Mouse (Mus musculus): ENCODE measurements around the gene Yars. TPM values are rescaled to one million over a fixed set of nuclear protein-coding genes. Genes with fewer than 3 reads are reported as not detected.

Yars gene
- total and polyA plus RNA-seq, 3 experiments = 11.2 to 98.6 (median 84.8) TPM

GRCm38 (mm10) chr4:129251482-129252125 lies 62.0 kb downstream of the Yars start:
- peak; percentile 69 for DNase-seq

- DNase-seq = no peak
These were observed 62.9 kb downstream of the Yars start for GRCm38 (mm10) chr4:129252492-129252891.

DNA sequence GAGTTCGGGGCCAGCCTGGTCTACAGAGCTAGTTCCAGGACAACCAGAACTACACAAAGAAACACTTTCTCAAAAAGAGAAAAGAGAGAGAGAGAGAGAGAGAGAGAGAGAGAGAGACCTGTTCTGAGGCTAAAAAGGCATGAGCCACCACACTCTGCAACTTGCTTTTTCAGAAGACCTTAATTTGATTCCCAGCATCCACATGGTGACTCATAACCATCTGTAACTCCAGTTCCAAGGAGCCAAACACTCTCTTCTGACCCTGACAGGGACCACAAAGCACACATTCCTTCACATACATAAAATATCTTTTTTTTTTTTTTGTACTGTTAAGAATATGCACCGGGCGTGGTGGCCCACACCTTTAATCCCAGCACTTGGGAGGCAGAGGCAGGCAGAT lies 65.0 kb downstream of the Yars start:
- DNase-seq = no peak

GRCm38 (mm10) chr4:129256450-129257380 lies 67.2 kb downstream of the Yars start:
- DNase-seq = peak; percentile 44

DNA sequence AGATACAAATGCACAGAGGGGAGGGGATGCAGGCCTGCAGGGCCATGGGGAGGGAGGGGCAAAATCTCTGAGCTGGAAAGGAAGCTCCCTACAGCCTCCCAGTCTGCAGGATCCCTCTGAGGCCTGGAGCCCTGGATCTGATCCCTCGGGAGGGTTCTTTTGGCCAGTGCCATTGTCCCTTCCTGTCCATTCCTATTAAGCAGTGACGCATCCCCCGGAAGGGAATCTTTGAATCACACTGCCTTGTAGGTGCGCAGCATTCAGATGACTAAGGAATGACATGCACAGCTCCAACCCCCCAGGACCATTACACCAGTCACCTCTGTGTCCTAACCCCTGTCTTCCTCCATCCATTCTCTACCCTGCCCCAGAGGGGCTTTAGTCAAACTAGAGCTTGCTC lies 69.5 kb downstream of the Yars start:
- peak; percentile 32 for DNase-seq

DNA sequence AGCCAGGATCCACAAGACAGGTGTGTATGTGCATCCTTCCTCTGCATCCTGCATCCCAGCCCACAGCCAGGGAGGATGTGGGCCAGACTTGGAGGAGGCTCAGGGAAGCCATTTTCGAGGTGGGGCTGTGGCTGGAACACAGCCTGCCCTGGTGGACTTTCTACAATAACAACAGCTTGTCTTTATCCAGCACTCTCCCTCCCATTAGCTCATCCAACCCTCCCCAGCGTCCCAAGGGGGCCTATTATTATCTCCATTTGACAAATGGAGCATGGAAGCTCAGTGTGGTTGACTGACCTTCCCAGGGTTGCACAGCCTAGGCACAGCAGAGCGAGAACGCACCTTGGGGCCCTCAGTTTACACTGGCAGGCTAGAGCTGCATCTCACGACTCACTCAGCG lies 71.1 kb downstream of the Yars start:
- no peak for DNase-seq

- DNase-seq = no peak
These were observed 71.6 kb downstream of the Yars start, which contains the start of gene C77080 for GRCm38 (mm10) chr4:129261196-129261595. TSS of gene C77080 (minus strand) at chr4:129261404.

GRCm38 (mm10) chr4:129263225-129264021 lies 73.9 kb downstream of the Yars start:
- DNase-seq = peak; percentile 81

DNA sequence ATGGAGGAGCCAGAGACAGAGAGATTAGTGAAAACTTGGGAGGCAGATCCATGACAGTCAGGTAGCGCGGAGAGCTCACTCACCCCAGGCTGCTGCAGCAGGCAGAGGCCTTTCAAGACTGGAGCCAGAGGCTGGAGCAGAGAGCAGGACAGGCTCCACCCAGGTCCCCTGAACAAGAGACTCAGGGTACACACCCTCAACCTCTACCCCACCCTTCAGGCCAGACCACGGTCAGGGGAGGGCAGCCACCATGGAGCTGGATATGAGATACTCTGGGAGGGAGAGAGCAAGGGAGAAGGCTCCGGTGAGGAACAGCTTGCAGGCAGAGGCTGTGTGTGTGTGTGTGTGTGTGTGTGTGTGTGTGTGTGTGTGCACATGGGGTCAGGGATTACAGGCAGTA lies 76.6 kb downstream of the Yars start:
- DNase-seq = no peak

DNA sequence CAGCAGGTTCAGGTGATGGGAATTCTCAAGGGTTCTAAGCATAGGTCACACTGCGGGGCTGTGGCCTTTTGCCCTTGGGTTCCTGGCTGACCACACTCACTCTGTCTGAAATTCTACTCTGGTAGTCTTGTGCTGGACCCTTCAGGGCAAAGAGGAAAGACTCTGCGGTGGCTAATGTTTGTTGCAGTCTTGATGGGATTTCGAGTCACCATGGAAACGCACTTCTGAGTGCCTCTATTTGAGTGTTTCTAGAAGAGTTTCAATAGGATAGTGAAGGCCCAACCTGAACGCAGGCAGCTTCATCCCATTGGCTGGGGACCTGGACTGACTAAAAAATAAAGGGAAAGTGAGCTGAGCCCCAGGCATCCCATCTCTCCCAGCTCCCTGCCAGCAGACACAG lies 77.3 kb downstream of the Yars start:
- no peak for DNase-seq

DNA sequence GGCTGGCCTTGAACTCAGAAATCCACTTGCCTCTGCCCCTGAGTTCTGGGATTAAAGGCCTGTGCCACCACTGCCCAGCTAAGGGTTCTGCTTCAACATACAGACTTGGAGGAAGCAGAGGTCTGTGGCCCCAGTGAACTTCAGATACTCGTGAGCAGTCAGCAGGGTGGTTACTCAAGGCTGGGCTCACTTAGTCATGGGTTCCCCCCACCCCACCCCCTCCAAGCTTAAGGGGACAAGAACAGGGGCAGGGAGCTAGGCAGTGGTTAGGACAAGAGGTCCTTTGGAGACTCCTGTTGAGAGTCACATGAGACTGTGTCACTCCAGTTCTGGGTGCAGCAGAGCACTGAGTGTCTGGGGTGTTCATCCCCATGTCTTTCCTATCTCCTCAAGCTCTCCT lies 79.1 kb downstream of the Yars start:
- DNase-seq = peak; percentile 40

Other genes starting within 250 kb of the Yars start
- gene Azin2, start 227.3 kb upstream of the Yars start, total RNA-seq (2021) = 10 to 100 TPM; 36.2 to 55.1 TPM
- gene Azin2, start 227.3 kb upstream of the Yars start, polyA plus RNA-seq (2012; rRNA removed) = 39.0 and 45.9 TPM in 2 replicates
- gene Ak2, start 197.8 kb upstream of the Yars start, total RNA-seq (2021) = 100 to 1,000 TPM; 111 to 154 TPM
- gene Ak2, start 197.8 kb upstream of the Yars start, polyA plus RNA-seq (2012; rRNA removed) = 42.0 and 51.8 TPM in 2 replicates
- gene Rnf19b, start 131.5 kb upstream of the Yars start, total RNA-seq (2021) = 10 to 100 TPM; 33.4 to 39.6 TPM
- 69.1 and 74.7 TPM in 2 replicates for gene Rnf19b, start 131.5 kb upstream of the Yars start, polyA plus RNA-seq (2012; rRNA removed)
- not detected for gene Tmem54, start 84.2 kb upstream of the Yars start, total RNA-seq (2021)
- not detected in 2 replicates for gene Tmem54, start 84.2 kb upstream of the Yars start, polyA plus RNA-seq (2012; rRNA removed)
- gene Hpca, start 67.7 kb upstream of the Yars start, total RNA-seq (2021) = 1 to 10 TPM in 1 of 2 experiments, under 1 TPM in 1; 0.66 to 1.1 TPM
- gene Hpca, start 67.7 kb upstream of the Yars start, polyA plus RNA-seq (2012; rRNA removed) = 1.4 and 2.6 TPM in 2 replicates
- gene Fndc5, start 52.8 kb upstream of the Yars start, total RNA-seq (2021) = 1 to 10 TPM; 3.1 to 7.4 TPM
- gene Fndc5, start 52.8 kb upstream of the Yars start, polyA plus RNA-seq (2012; rRNA removed) = 2.6 and 5.7 TPM in 2 replicates
- gene S100pbp, start within 50 bp of the Yars start, total RNA-seq (2021) = 10 to 100 TPM; 21.1 to 21.4 TPM
- 6.4 and 7.5 TPM in 2 replicates for gene S100pbp, start within 50 bp of the Yars start, polyA plus RNA-seq (2012; rRNA removed)
- gene C77080, start 71.6 kb downstream of the Yars start, total RNA-seq (2021) = 10 to 100 TPM; 15.5 to 30.5 TPM
- gene C77080, start 71.6 kb downstream of the Yars start, polyA plus RNA-seq (2012; rRNA removed) = 20.4 and 21.3 TPM in 2 replicates
- gene Sync, start 97.9 kb downstream of the Yars start, total RNA-seq (2021) = under 1 TPM; 0.66 to 0.97 TPM
- 0.11 and 0.32 TPM in 2 replicates for gene Sync, start 97.9 kb downstream of the Yars start, polyA plus RNA-seq (2012; rRNA removed)
- 100 to 1,000 TPM; 116 to 144 TPM for gene Rbbp4, start 145.6 kb downstream of the Yars start, total RNA-seq (2021)
- 9.7 and 10.4 TPM in 2 replicates for gene Rbbp4, start 145.6 kb downstream of the Yars start, polyA plus RNA-seq (2012; rRNA removed)
- 10 to 100 TPM; 42.7 to 48.4 TPM for gene Zbtb8os, start 145.9 kb downstream of the Yars start, total RNA-seq (2021)
- 4.1 and 5.3 TPM in 2 replicates for gene Zbtb8os, start 145.9 kb downstream of the Yars start, polyA plus RNA-seq (2012; rRNA removed)
- 1 to 10 TPM; 6.1 to 6.4 TPM for gene Zbtb8a, start 188.4 kb downstream of the Yars start, total RNA-seq (2021)
- gene Zbtb8a, start 188.4 kb downstream of the Yars start, polyA plus RNA-seq (2012; rRNA removed) = 2.4 and 2.7 TPM in 2 replicates